Mouse (Mus musculus) hindbrain, embryonic 11.5 days (tissue): ENCODE measurements around the gene Glo1. TPM values are rescaled to one million over a fixed set of nuclear protein-coding genes. Genes with fewer than 3 reads are reported as not detected.

Experiments
- ATAC-seq: fragments of 200-750 bp; cut with Nextera tagmentation; 2 replicates; pipeline ENCODE4 v1.8.0; 2017; ENCODE audit warnings: mild to moderate bottlenecking, moderate TSS enrichment, moderate library complexity; ENCODE audit not compliant: low FRiP score
- DNase-seq: peaks from one replicate; pipeline ENCODE4 v3.0.0-alpha.2; 2015; ENCODE audit warnings: low spot score
- H3K27ac ChIP-seq: fragments of 300-500 bp; sonication (generic); 2 replicates; pipeline ENCODE4 v1.5.1; 2014; ENCODE audit warnings: mild to moderate bottlenecking, low read depth, low read length
- H3K27me3 ChIP-seq: fragments of 300-500 bp; sonication (generic); 2 replicates; pipeline ENCODE4 v1.6.1; 2014; ENCODE audit warnings: mild to moderate bottlenecking, low read length, moderate library complexity, mixed read lengths; ENCODE audit not compliant: control insufficient read depth, insufficient read depth
- H3K36me3 ChIP-seq: fragments of 300-500 bp; sonication (generic); 2 replicates; pipeline ENCODE4 v1.6.1; 2014; ENCODE audit warnings: mild to moderate bottlenecking, low read length, moderate library complexity, mixed read lengths; ENCODE audit not compliant: control insufficient read depth, insufficient read depth
- H3K4me1 ChIP-seq: fragments of 300-500 bp; sonication (generic); replicated peaks from 2 replicates; pipeline ENCODE4 v1.6.1; 2014; ENCODE audit warnings: low read length, mixed read lengths; ENCODE audit not compliant: control insufficient read depth, insufficient read depth
- H3K4me2 ChIP-seq: fragments of 300-500 bp; sonication (generic); replicated peaks from 2 replicates; pipeline ENCODE4 v1.6.1; 2014; ENCODE audit warnings: mild to moderate bottlenecking, low read depth, low read length
- H3K4me3 ChIP-seq: fragments of 300-500 bp; sonication (generic); 2 replicates; pipeline ENCODE4 v1.5.1; 2014; ENCODE audit warnings: low read depth, low read length
- H3K9ac ChIP-seq: fragments of 300-500 bp; sonication (generic); 2 replicates; pipeline ENCODE4 v1.6.1; 2014; ENCODE audit warnings: low read depth, low read length
- H3K9me3 ChIP-seq: fragments of 300-500 bp; sonication (generic); 2 replicates; pipeline ENCODE4 v1.6.1; 2016; ENCODE audit warnings: low read length; ENCODE audit not compliant: control insufficient read depth
- WGBS: fragments of 180-500 bp; shearing (Covaris S2); extraction: QIAGEN DNeasy Blood & Tissue Kit; methylation state at CpG from one replicate; pipeline ENCODE4 v1.1.7; 2014; 5-methylcytosine and 5-hydroxymethylcytosine counted together
- polyA plus RNA-seq: library from polyadenylated mRNA; unstranded; fragments of >200 nt; fragmentation: Nextera tagmentation; extraction: Ambion mirVana; gene quantifications from 2 replicates; pipeline ENCODE4 v1.2.1, GENCODE M21; 2014

Gene Glo1
- polyA plus RNA-seq, 1 experiment from 2014 or later = 250 TPM

GRCm38 (mm10) chr17:30602175-30602574, 24.5 kb downstream of the Glo1 start:
- H3K27ac ChIP-seq = no peak overlapping the region
- H3K4me1 ChIP-seq = no peaks in the 10 kb centered on the region; the same call in 1 of the 2 replicates
- no peak for DNase-seq
- H3K36me3 ChIP-seq = no peaks in the 10 kb centered on the region
- H3K4me3 ChIP-seq = no peak overlapping the region
- no peak for ATAC-seq
- no peak overlapping the region for H3K9ac ChIP-seq
- no peak overlapping the region for H3K4me2 ChIP-seq
- H3K27me3 ChIP-seq = no peaks in the 10 kb centered on the region
- H3K9me3 ChIP-seq = no peaks in the 10 kb centered on the region
- 97% methylated on average over 14 of the region's 14 CpGs for WGBS

GRCm38 (mm10) chr17:30598300-30598699, 28.4 kb downstream of the Glo1 start:
- DNase-seq (no peak), ATAC-seq (no peak)
- Histone ChIP-seq H3K9me3 (no peaks in the 10 kb centered on the region), H3K27me3 (no peaks in the 10 kb centered on the region), H3K27ac (no peak overlapping the region), H3K4me1 (no peaks in the 10 kb centered on the region), H3K9ac (no peak overlapping the region), H3K36me3 (no peaks in the 10 kb centered on the region), H3K4me3 (no peak overlapping the region), H3K4me2 (no peak overlapping the region)
- 76% methylated on average over 5 of the region's 5 CpGs for WGBS

GRCm38 (mm10) chr17:30597786-30598185, 28.9 kb downstream of the Glo1 start:
- DNase-seq = no peak
- Histone ChIP-seq H3K4me3 (no peak overlapping the region), H3K36me3 (no peaks in the 10 kb centered on the region), H3K4me1 (no peaks in the 10 kb centered on the region), H3K27ac (no peak overlapping the region), H3K27me3 (no peaks in the 10 kb centered on the region), H3K4me2 (no peak overlapping the region), H3K9me3 (no peaks in the 10 kb centered on the region), H3K9ac (no peak overlapping the region)
- whole genome bisulfite sequencing = 92% methylated on average over 9 of the region's 9 CpGs
- no peak for ATAC-seq

- Histone ChIP-seq H3K36me3 (no peaks in the 10 kb centered on the region), H3K4me2 (no peak overlapping the region), H3K27me3 (no peaks in the 10 kb centered on the region), H3K9me3 (no peaks in the 10 kb centered on the region), H3K4me1 (no peaks in the 10 kb centered on the region; the same call in 1 of the 2 replicates), H3K9ac (no peak overlapping the region), H3K27ac (peak overlapping the region; percentile 63), H3K4me3 (no peak overlapping the region)
- WGBS = 57% methylated on average over 6 of the region's 6 CpGs
- DNase-seq (peak; percentile 15), ATAC-seq (peak; percentile 22; the same call in 1 of the 2 replicates)
Observed at GRCm38 (mm10) chr17:30594846-30595245, 31.8 kb downstream of the Glo1 start.

GRCm38 (mm10) chr17:30594407-30594806, 32.3 kb downstream of the Glo1 start:
- Histone ChIP-seq H3K4me1 (no peaks in the 10 kb centered on the region; the same call in 1 of the 2 replicates), H3K4me3 (no peak overlapping the region), H3K4me2 (no peak overlapping the region), H3K9me3 (no peaks in the 10 kb centered on the region), H3K27ac (peak overlapping the region; percentile 63), H3K9ac (no peak overlapping the region), H3K36me3 (no peaks in the 10 kb centered on the region), H3K27me3 (no peaks in the 10 kb centered on the region)
- WGBS = 60% methylated on average over 5 of the region's 5 CpGs
- peak; percentile 34 for DNase-seq
- peak; percentile 61; the same call in 1 of the 2 replicates for ATAC-seq

GRCm38 (mm10) chr17:30590417-30591198, 36.1 kb downstream of the Glo1 start:
- Histone ChIP-seq H3K4me1 (no peaks in the 10 kb centered on the region; the same call in 1 of the 2 replicates), H3K36me3 (no peaks in the 10 kb centered on the region), H3K27ac (no peak overlapping the region), H3K4me2 (no peak overlapping the region), H3K4me3 (no peak overlapping the region), H3K9ac (no peak overlapping the region), H3K9me3 (no peaks in the 10 kb centered on the region), H3K27me3 (no peaks in the 10 kb centered on the region)
- no peak for ATAC-seq
- WGBS = 48% methylated on average over 17 of the region's 17 CpGs
- DNase-seq = peak; percentile 72

- no peak for ATAC-seq
- no peak for DNase-seq
- H3K4me3 ChIP-seq = no peak overlapping the region
- H3K9ac ChIP-seq = no peak overlapping the region
- 85% methylated on average over 2 of the region's 2 CpGs for WGBS
- no peaks in the 10 kb centered on the region for H3K27me3 ChIP-seq
- H3K9me3 ChIP-seq = no peaks in the 10 kb centered on the region
- H3K4me2 ChIP-seq = no peak overlapping the region
- H3K4me1 ChIP-seq = no peaks in the 10 kb centered on the region
- H3K27ac ChIP-seq = no peak overlapping the region
- H3K36me3 ChIP-seq = no peaks in the 10 kb centered on the region
Observed at GRCm38 (mm10) chr17:30583258-30584001, 43.2 kb downstream of the Glo1 start.

GRCm38 (mm10) chr17:30582313-30582712, 44.4 kb downstream of the Glo1 start:
- DNase-seq = no peak
- Histone ChIP-seq H3K9me3 (no peaks in the 10 kb centered on the region), H3K27ac (no peak overlapping the region), H3K27me3 (no peaks in the 10 kb centered on the region), H3K4me2 (no peak overlapping the region), H3K4me1 (no peaks in the 10 kb centered on the region), H3K36me3 (no peaks in the 10 kb centered on the region), H3K4me3 (no peak overlapping the region), H3K9ac (no peak overlapping the region)
- WGBS = 83% methylated on average over 3 of the region's 3 CpGs
- ATAC-seq = no peak
